Mouse (Mus musculus): ENCODE results near the gene Odf3b. TPM values are rescaled to one million over a fixed set of nuclear protein-coding genes. Genes with fewer than 3 reads are reported as not detected.
A peak's percentile ranks its signal among the peaks of the same experiment; 100 is the strongest.

The Odf3b gene
- polyA plus RNA-seq, 1 experiment from 2014 or later, result 0.54 TPM

GRCm38 (mm10) chr15:89373027-89373761 is 5.9 kb downstream of the Odf3b start:
- Histone ChIP-seq H3K9me3 (replicated peaks; ENCODE audit: control insufficient read depth, low read length) (no peaks in the 10 kb centered on the region), H3K27me3 (ENCODE audit: control insufficient read depth, insufficient read depth, low read length) (peaks cover 23% of the 10 kb centered on the region), H3K36me3 (ENCODE audit: control insufficient read depth, insufficient read depth, low read length) (peaks cover 33% of the 10 kb centered on the region), H3K4me1 (ENCODE audit: control insufficient read depth, insufficient read depth, low read length) (peaks cover 11% of the 10 kb centered on the region), H3K4me2 (peak overlapping the region; percentile 82), H3K9ac (ENCODE audit: low read depth, low read length) (peak overlapping the region; percentile 79), H3K27ac (ENCODE audit: low read depth, low read length) (peak overlapping the region; percentile 94), H3K4me3 (ENCODE audit: low read depth, low read length) (peak overlapping the region; percentile 72)
- WGBS (ENCODE audit: insufficient replicate concordance), result 2% methylated on average over 35 of the region's 35 CpGs
- ATAC-seq (replicated peaks; ENCODE audit: insufficient number of reproducible peaks, low FRiP score, low TSS enrichment), result peak; percentile 71

GRCm38 (mm10) chr15:89372536-89372935 is 6.5 kb downstream of the Odf3b start:
- WGBS (ENCODE audit: insufficient replicate concordance), result 80% methylated on average over 7 of the region's 7 CpGs
- Histone ChIP-seq H3K27ac (ENCODE audit: low read depth, low read length) (peak overlapping the region; percentile 94; the same call in 1 of the 2 replicates), H3K27me3 (ENCODE audit: control insufficient read depth, insufficient read depth, low read length) (peaks cover 16% of the 10 kb centered on the region), H3K9ac (ENCODE audit: low read depth, low read length) (peak overlapping the region; percentile 79; the same call in 1 of the 2 replicates), H3K4me3 (ENCODE audit: low read depth, low read length) (peak overlapping the region; percentile 72), H3K36me3 (ENCODE audit: control insufficient read depth, insufficient read depth, low read length) (peaks cover 40% of the 10 kb centered on the region), H3K9me3 (replicated peaks; ENCODE audit: control insufficient read depth, low read length) (no peaks in the 10 kb centered on the region), H3K4me2 (peak overlapping the region; percentile 82), H3K4me1 (ENCODE audit: control insufficient read depth, insufficient read depth, low read length) (peaks cover 10% of the 10 kb centered on the region)
- ATAC-seq (replicated peaks; ENCODE audit: insufficient number of reproducible peaks, low FRiP score, low TSS enrichment), result no peak

- no peak overlapping the region for H3K9ac ChIP-seq (ENCODE audit: low read depth, low read length)
- no peaks in the 10 kb centered on the region for H3K9me3 ChIP-seq (replicated peaks; ENCODE audit: control insufficient read depth, low read length)
- WGBS (ENCODE audit: insufficient replicate concordance), result 92% methylated on average over 13 of the region's 13 CpGs
- H3K4me3 ChIP-seq (ENCODE audit: low read depth, low read length), result no peak overlapping the region
- no peak overlapping the region for H3K27ac ChIP-seq (ENCODE audit: low read depth, low read length)
- H3K4me1 ChIP-seq (ENCODE audit: control insufficient read depth, insufficient read depth, low read length), result peaks cover 10% of the 10 kb centered on the region; the same call in 1 of the 2 replicates
- peaks cover 42% of the 10 kb centered on the region for H3K36me3 ChIP-seq (ENCODE audit: control insufficient read depth, insufficient read depth, low read length)
- no peak overlapping the region for H3K4me2 ChIP-seq
- ATAC-seq (replicated peaks; ENCODE audit: insufficient number of reproducible peaks, low FRiP score, low TSS enrichment), result no peak
- H3K27me3 ChIP-seq (ENCODE audit: control insufficient read depth, insufficient read depth, low read length), result peaks cover 12% of the 10 kb centered on the region
Observed at GRCm38 (mm10) chr15:89372068-89372467, 7.0 kb downstream of the Odf3b start.

- no peaks in the 10 kb centered on the region for H3K27me3 ChIP-seq (ENCODE audit: control insufficient read depth, insufficient read depth, low read length)
- no peak overlapping the region for H3K9ac ChIP-seq (ENCODE audit: low read depth, low read length)
- no peak overlapping the region for H3K4me2 ChIP-seq
- ATAC-seq (replicated peaks; ENCODE audit: insufficient number of reproducible peaks, low FRiP score, low TSS enrichment), result no peak
- H3K4me1 ChIP-seq (ENCODE audit: control insufficient read depth, insufficient read depth, low read length), result no peaks in the 10 kb centered on the region
- no peaks in the 10 kb centered on the region for H3K9me3 ChIP-seq (replicated peaks; ENCODE audit: control insufficient read depth, low read length)
- H3K27ac ChIP-seq (ENCODE audit: low read depth, low read length), result no peak overlapping the region
- 87% methylated on average over 4 of the region's 4 CpGs for WGBS (ENCODE audit: insufficient replicate concordance)
- no peak overlapping the region for H3K4me3 ChIP-seq (ENCODE audit: low read depth, low read length)
- H3K36me3 ChIP-seq (ENCODE audit: control insufficient read depth, insufficient read depth, low read length), result peaks cover 61% of the 10 kb centered on the region
Observed at GRCm38 (mm10) chr15:89365141-89365551, 13.9 kb downstream of the Odf3b start.

- Histone ChIP-seq H3K4me1 (ENCODE audit: control insufficient read depth, insufficient read depth, low read length) (peaks cover 5% of the 10 kb centered on the region), H3K4me2 (no peak overlapping the region), H3K36me3 (ENCODE audit: control insufficient read depth, insufficient read depth, low read length) (peaks cover 48% of the 10 kb centered on the region), H3K9me3 (replicated peaks; ENCODE audit: control insufficient read depth, low read length) (no peaks in the 10 kb centered on the region), H3K4me3 (ENCODE audit: low read depth, low read length) (no peak overlapping the region), H3K27ac (ENCODE audit: low read depth, low read length) (no peak overlapping the region), H3K9ac (ENCODE audit: low read depth, low read length) (no peak overlapping the region), H3K27me3 (ENCODE audit: control insufficient read depth, insufficient read depth, low read length) (no peaks in the 10 kb centered on the region)
- 94% methylated on average over 7 of the region's 7 CpGs for WGBS (ENCODE audit: insufficient replicate concordance)
- no peak for ATAC-seq (replicated peaks; ENCODE audit: insufficient number of reproducible peaks, low FRiP score, low TSS enrichment)
Observed at GRCm38 (mm10) chr15:89363051-89363450, 16.0 kb downstream of the Odf3b start.

DNA sequence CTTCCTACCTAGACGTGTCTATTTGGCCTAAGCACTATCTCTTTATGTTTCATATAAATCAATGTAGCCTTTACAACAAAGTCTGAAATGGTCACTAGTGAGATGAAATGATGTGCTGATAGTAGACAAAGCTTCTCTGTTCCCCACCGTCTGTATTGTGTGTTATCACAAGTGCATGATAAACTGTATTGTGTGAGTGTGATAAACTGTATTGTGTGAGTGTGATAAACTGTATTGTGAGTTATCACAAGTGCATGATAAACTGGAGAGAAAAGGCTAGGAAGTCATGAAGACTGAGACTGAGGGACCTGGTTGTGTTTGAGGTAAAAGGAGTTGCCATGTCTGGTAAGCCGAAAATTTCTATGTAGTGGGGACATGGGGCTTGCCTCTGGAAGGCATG is 20.3 kb downstream of the Odf3b start:
- Histone ChIP-seq H3K4me2 (no peak overlapping the region), H3K4me3 (ENCODE audit: low read depth, low read length) (no peak overlapping the region), H3K9me3 (replicated peaks; ENCODE audit: control insufficient read depth, low read length) (no peaks in the 10 kb centered on the region), H3K36me3 (ENCODE audit: control insufficient read depth, insufficient read depth, low read length) (peaks cover 20% of the 10 kb centered on the region), H3K9ac (ENCODE audit: low read depth, low read length) (no peak overlapping the region), H3K27ac (ENCODE audit: low read depth, low read length) (no peak overlapping the region), H3K4me1 (ENCODE audit: control insufficient read depth, insufficient read depth, low read length) (peaks cover 19% of the 10 kb centered on the region), H3K27me3 (ENCODE audit: control insufficient read depth, insufficient read depth, low read length) (no peaks in the 10 kb centered on the region)
- no peak for ATAC-seq (replicated peaks; ENCODE audit: insufficient number of reproducible peaks, low FRiP score, low TSS enrichment)
- 58% methylated on average over 3 of the region's 3 CpGs for WGBS (ENCODE audit: insufficient replicate concordance)

GRCm38 (mm10) chr15:89356372-89356771 is 22.7 kb downstream of the Odf3b start:
- Histone ChIP-seq H3K9me3 (replicated peaks; ENCODE audit: control insufficient read depth, low read length) (no peaks in the 10 kb centered on the region), H3K27ac (ENCODE audit: low read depth, low read length) (peak overlapping the region; percentile 90)
- under 1% methylated on average over 15 of the region's 15 CpGs for WGBS (ENCODE audit: insufficient replicate concordance)

GRCm38 (mm10) chr15:89355241-89356187 is 23.6 kb downstream of the Odf3b start, which contains the start of the genes Lmf2 and Ncaph2:
Gene Lmf2 (minus strand): TSS chr15:89355659.
Gene Ncaph2 (plus strand): TSS chr15:89355719.
- no peaks in the 10 kb centered on the region for H3K27me3 ChIP-seq (ENCODE audit: control insufficient read depth, insufficient read depth, low read length)
- peak; percentile 89 for ATAC-seq (replicated peaks; ENCODE audit: insufficient number of reproducible peaks, low FRiP score, low TSS enrichment)
- no peaks in the 10 kb centered on the region for H3K9me3 ChIP-seq (replicated peaks; ENCODE audit: control insufficient read depth, low read length)
- peaks cover 19% of the 10 kb centered on the region for H3K4me1 ChIP-seq (ENCODE audit: control insufficient read depth, insufficient read depth, low read length)
- WGBS (ENCODE audit: insufficient replicate concordance), result under 1% methylated on average over 58 of the region's 64 CpGs
- peaks cover 24% of the 10 kb centered on the region for H3K36me3 ChIP-seq (ENCODE audit: control insufficient read depth, insufficient read depth, low read length)
- peak within 1 kb of the TSS; percentile 88 for H3K4me2 ChIP-seq
- peak within 1 kb of the TSS; percentile 92 for H3K9ac ChIP-seq (ENCODE audit: low read depth, low read length)
- peak within 1 kb of the TSS; percentile 90 for H3K27ac ChIP-seq (ENCODE audit: low read depth, low read length)
- peak within 1 kb of the TSS; percentile 85 for H3K4me3 ChIP-seq (ENCODE audit: low read depth, low read length)

More at GRCm38 (mm10) chr15:89356372-89356771, 22.7 kb downstream of the Odf3b start:
- H3K4me2 ChIP-seq, result peak overlapping the region; percentile 88
- H3K36me3 ChIP-seq (ENCODE audit: control insufficient read depth, insufficient read depth, low read length), result peaks cover 26% of the 10 kb centered on the region
- peak; percentile 71 for ATAC-seq (replicated peaks; ENCODE audit: insufficient number of reproducible peaks, low FRiP score, low TSS enrichment)
- no peaks in the 10 kb centered on the region for H3K27me3 ChIP-seq (ENCODE audit: control insufficient read depth, insufficient read depth, low read length)
- peak overlapping the region; percentile 92 for H3K9ac ChIP-seq (ENCODE audit: low read depth, low read length)
- peaks cover 19% of the 10 kb centered on the region for H3K4me1 ChIP-seq (ENCODE audit: control insufficient read depth, insufficient read depth, low read length)
- peak overlapping the region; percentile 85 for H3K4me3 ChIP-seq (ENCODE audit: low read depth, low read length)

Measured in heart, embryonic 11.5 days (tissue).